Mouse (Mus musculus): Measurements from ENCODE around the gene Lgals4.

Lgals4 gene

GRCm38 (mm10) chr7:28823932-28824331 lies 9.7 kb upstream of the Lgals4 start:
- DNase-seq = no peak

GRCm38 (mm10) chr7:28824941-28825685 lies 8.5 kb upstream of the Lgals4 start, which contains the start of gene Ech1:
Gene Ech1 (plus strand): TSS chr7:28825217.
- peak; percentile 94 for DNase-seq

GRCm38 (mm10) chr7:28825686-28826401 lies 7.8 kb upstream of the Lgals4 start:
- DNase-seq = peak; percentile 64

GRCm38 (mm10) chr7:28826402-28826772 lies 7.3 kb upstream of the Lgals4 start:
- DNase-seq = no peak

- DNase-seq = no peak
These were observed 6.3 kb upstream of the Lgals4 start for GRCm38 (mm10) chr7:28827338-28827737.

- no peak for DNase-seq
These were observed 3.8 kb upstream of the Lgals4 start for GRCm38 (mm10) chr7:28829821-28830220.

- DNase-seq = no peak
These were observed 2.7 kb upstream of the Lgals4 start for GRCm38 (mm10) chr7:28830981-28831380.

- no peak for DNase-seq
These were observed 2.1 kb upstream of the Lgals4 start for GRCm38 (mm10) chr7:28831411-28832125.

GRCm38 (mm10) chr7:28832137-28832536 lies 1.5 kb upstream of the Lgals4 start:
- no peak for DNase-seq

GRCm38 (mm10) chr7:28836936-28837335 lies 3.3 kb downstream of the Lgals4 start:
- DNase-seq = no peak

GRCm38 (mm10) chr7:28838331-28838730 lies 4.7 kb downstream of the Lgals4 start:
- DNase-seq = no peak

GRCm38 (mm10) chr7:28847273-28847672 lies 13.6 kb downstream of the Lgals4 start:
- DNase-seq = no peak

GRCm38 (mm10) chr7:28849700-28850236 lies 16.1 kb downstream of the Lgals4 start:
- no peak for DNase-seq

GRCm38 (mm10) chr7:28850642-28851041 lies 17.0 kb downstream of the Lgals4 start:
- no peak for DNase-seq

GRCm38 (mm10) chr7:28859953-28860352 lies 26.3 kb downstream of the Lgals4 start:
- DNase-seq = no peak

GRCm38 (mm10) chr7:28860898-28861297 lies 27.2 kb downstream of the Lgals4 start:
- no peak for DNase-seq

- DNase-seq = no peak
These were observed 29.3 kb downstream of the Lgals4 start for GRCm38 (mm10) chr7:28862817-28863499.

- no peak for DNase-seq
These were observed 29.9 kb downstream of the Lgals4 start, which contains the start of gene Lgals7 for GRCm38 (mm10) chr7:28863540-28863939. Gene Lgals7 (plus strand): TSS chr7:28863853.

- no peak for DNase-seq
These were observed 30.7 kb downstream of the Lgals4 start for GRCm38 (mm10) chr7:28864288-28864750.

GRCm38 (mm10) chr7:28865481-28866300 lies 32.0 kb downstream of the Lgals4 start:
- peak; percentile 99 for DNase-seq

- no peak for DNase-seq
These were observed 33.3 kb downstream of the Lgals4 start for GRCm38 (mm10) chr7:28866769-28867507.

All from thymus, postnatal 14 days (tissue).